Mouse (Mus musculus): Measurements from ENCODE around the gene Tbc1d10a. TPM values are rescaled to one million over a fixed set of nuclear protein-coding genes. Genes with fewer than 3 reads are reported as not detected.

Tbc1d10a gene
- polyA plus RNA-seq (2014; fragmentation: Illumina TruSeq; extraction: RNeasy Lipid Tissue Mini Kit (QIAGEN cat#74804); ENCODE audit: low read depth, low replicate concordance): 28.6 TPM

GRCm38 (mm10) chr11:4186486-4187317 lies at the start of gene Tbc1d10a:
Gene Tbc1d10a (plus strand): TSS chr11:4186789.

GRCm38 (mm10) chr11:4159808-4160708 lies 26.5 kb upstream of the Tbc1d10a start, which contains the start of the genes Ccdc157 and Sf3a1:
Gene Ccdc157 (minus strand): TSS chr11:4160293.
Gene Sf3a1 (plus strand): TSS chr11:4160350.

DNA sequence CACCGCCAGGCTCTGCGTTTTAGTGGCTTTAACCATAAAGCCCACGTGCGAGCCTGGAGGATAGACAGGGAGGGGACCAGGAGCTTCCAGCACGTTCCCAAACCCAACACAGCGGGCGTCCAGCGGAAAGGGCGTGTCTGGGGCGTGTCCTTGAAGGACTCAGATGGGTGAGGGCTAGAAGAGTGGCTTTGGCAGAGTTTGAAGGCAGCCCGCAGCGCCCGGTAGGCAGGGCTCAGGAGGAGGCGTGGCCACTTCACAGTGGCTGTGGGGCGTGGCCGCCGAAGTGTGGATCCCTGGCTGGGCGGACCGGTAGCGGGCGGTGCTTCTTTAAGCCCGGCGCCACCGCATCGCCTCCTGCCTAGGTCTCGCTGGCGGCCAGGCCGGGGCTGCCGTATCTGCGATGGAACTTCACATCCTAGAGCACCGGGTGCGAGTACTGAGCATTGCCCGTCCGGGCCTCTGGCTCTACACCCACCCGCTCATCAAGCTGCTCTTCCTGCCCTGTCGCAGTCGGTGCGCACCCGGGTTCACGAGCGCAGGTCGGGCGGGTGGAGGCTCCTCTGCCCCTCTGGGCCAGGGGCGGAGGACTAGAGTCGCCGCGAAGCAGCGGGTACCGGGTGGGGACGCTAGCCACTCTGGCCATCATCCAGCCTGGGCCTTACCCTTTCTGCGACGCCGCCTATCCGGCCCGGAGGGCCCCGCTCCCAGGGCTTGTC lies 31.5 kb downstream of the Tbc1d10a start, which contains the start of gene Castor1:
Gene Castor1, plus strand, starts transcription at position 312 of the 716 bp plus-strand sequence.

DNA sequence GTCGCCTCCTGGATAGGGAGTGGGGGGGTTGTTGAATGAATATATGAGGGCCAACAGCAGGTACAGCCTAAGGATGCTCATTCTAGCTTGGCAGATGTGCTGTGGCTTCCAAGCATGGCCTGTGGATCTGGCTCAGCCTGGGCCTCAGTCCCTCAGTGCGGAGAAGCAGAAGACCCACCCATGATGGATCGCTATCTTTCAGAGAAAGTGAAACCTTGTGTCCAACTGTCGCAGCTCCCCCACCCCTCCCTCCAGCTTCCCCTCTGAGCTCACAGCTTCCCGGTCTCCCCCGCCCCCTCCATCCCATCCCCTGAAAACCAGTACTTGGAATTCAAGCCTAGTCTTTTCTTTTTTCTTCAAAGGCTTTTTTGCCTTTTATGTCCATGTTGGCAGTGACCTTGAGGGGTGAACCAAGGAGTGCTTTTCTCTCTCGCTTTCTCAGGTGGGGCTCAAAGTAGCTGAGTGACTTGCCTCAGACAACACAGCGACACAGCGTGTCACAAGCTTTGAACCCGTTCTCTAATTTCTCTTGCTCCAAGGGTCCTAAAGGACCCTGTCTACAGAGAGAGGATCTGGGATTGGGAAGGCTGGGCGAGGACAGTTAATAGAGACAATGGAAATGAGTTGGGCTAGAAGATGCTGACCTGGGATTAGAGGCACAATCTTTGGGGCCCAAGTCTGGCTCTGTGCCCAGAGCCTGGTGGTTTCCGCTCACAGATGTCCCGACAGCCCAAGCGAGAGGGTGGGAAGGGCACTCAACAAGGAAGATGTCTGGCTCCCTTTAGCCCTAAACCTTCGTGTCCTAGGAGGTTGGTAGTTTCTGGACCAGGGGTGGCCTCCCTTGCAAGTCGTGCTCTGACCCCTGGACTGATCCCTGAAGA lies 49.3 kb downstream of the Tbc1d10a start, which contains the start of gene Osm:
Gene Osm, plus strand, starts transcription at position 756 of the 881 bp plus-strand sequence.

GRCm38 (mm10) chr11:4256846-4257607 lies 70.4 kb downstream of the Tbc1d10a start, which contains the start of gene Lif:
Gene Lif (plus strand): TSS chr11:4257557.

Other genes starting within 250 kb of the Tbc1d10a start
- 32.2 TPM for gene Pes1, start 222.8 kb upstream of the Tbc1d10a start, polyA plus RNA-seq (2014; fragmentation: Illumina TruSeq; extraction: RNeasy Lipid Tissue Mini Kit (QIAGEN cat#74804); ENCODE audit: low read depth, low replicate concordance)
- not detected for gene 4930556J24Rik, start 210.0 kb upstream of the Tbc1d10a start, polyA plus RNA-seq (2014; fragmentation: Illumina TruSeq; extraction: RNeasy Lipid Tissue Mini Kit (QIAGEN cat#74804); ENCODE audit: low read depth, low replicate concordance)
- 0.57 TPM for gene Gal3st1, start 203.2 kb upstream of the Tbc1d10a start, polyA plus RNA-seq (2014; fragmentation: Illumina TruSeq; extraction: RNeasy Lipid Tissue Mini Kit (QIAGEN cat#74804); ENCODE audit: low read depth, low replicate concordance)
- gene Sec14l4, start 155.3 kb upstream of the Tbc1d10a start, polyA plus RNA-seq (2014; fragmentation: Illumina TruSeq; extraction: RNeasy Lipid Tissue Mini Kit (QIAGEN cat#74804); ENCODE audit: low read depth, low replicate concordance): 4.6 TPM
- gene Sec14l3, start 121.9 kb upstream of the Tbc1d10a start, polyA plus RNA-seq (2014; fragmentation: Illumina TruSeq; extraction: RNeasy Lipid Tissue Mini Kit (QIAGEN cat#74804); ENCODE audit: low read depth, low replicate concordance): 0.29 TPM
- gene Mtfp1, start 91.3 kb upstream of the Tbc1d10a start, polyA plus RNA-seq (2014; fragmentation: Illumina TruSeq; extraction: RNeasy Lipid Tissue Mini Kit (QIAGEN cat#74804); ENCODE audit: low read depth, low replicate concordance): 7.8 TPM
- 18.2 TPM for gene Sec14l2, start 63.4 kb upstream of the Tbc1d10a start, polyA plus RNA-seq (2014; fragmentation: Illumina TruSeq; extraction: RNeasy Lipid Tissue Mini Kit (QIAGEN cat#74804); ENCODE audit: low read depth, low replicate concordance)
- gene Rnf215, start 51.6 kb upstream of the Tbc1d10a start, polyA plus RNA-seq (2014; fragmentation: Illumina TruSeq; extraction: RNeasy Lipid Tissue Mini Kit (QIAGEN cat#74804); ENCODE audit: low read depth, low replicate concordance): 19.0 TPM
- 11.7 TPM for gene Ccdc157, start 26.5 kb upstream of the Tbc1d10a start, polyA plus RNA-seq (2014; fragmentation: Illumina TruSeq; extraction: RNeasy Lipid Tissue Mini Kit (QIAGEN cat#74804); ENCODE audit: low read depth, low replicate concordance)
- gene Sf3a1, start 26.4 kb upstream of the Tbc1d10a start, polyA plus RNA-seq (2014; fragmentation: Illumina TruSeq; extraction: RNeasy Lipid Tissue Mini Kit (QIAGEN cat#74804); ENCODE audit: low read depth, low replicate concordance): 21.6 TPM
- 10.4 TPM for gene Castor1, start 31.4 kb downstream of the Tbc1d10a start, polyA plus RNA-seq (2014; fragmentation: Illumina TruSeq; extraction: RNeasy Lipid Tissue Mini Kit (QIAGEN cat#74804); ENCODE audit: low read depth, low replicate concordance)
- gene Osm, start 49.6 kb downstream of the Tbc1d10a start, polyA plus RNA-seq (2014; fragmentation: Illumina TruSeq; extraction: RNeasy Lipid Tissue Mini Kit (QIAGEN cat#74804); ENCODE audit: low read depth, low replicate concordance): 0.30 TPM
- 2.0 TPM for gene Lif, start 70.8 kb downstream of the Tbc1d10a start, polyA plus RNA-seq (2014; fragmentation: Illumina TruSeq; extraction: RNeasy Lipid Tissue Mini Kit (QIAGEN cat#74804); ENCODE audit: low read depth, low replicate concordance)

Data from adipose tissue, adult 10 weeks (tissue).